Mouse (Mus musculus) intestine, embryonic 15.5 days (tissue): ENCODE results near the gene Gm28047. TPM values are rescaled to one million over a fixed set of nuclear protein-coding genes. Genes with fewer than 3 reads are reported as not detected.
"Not testable (repeated sequence)": the region's sequence is repeated elsewhere in the genome, so short reads cannot be mapped to it uniquely, and the experiment has no call there.

Source experiments
- ATAC-seq: fragments of 200-750 bp; cut with Nextera tagmentation; 2 replicates; pipeline ENCODE4 v1.8.0; 2017; ENCODE audit warnings: moderate TSS enrichment, moderate library complexity
- H3K27ac ChIP-seq: fragments of 300-500 bp; sonication (generic); 2 replicates; pipeline ENCODE4 v1.5.1; 2015; ENCODE audit warnings: mild to moderate bottlenecking, inconsistent platforms
- H3K27me3 ChIP-seq: fragments of 300-500 bp; sonication (generic); replicated peaks from 2 replicates; pipeline ENCODE4 v1.6.1; 2015; ENCODE audit warnings: inconsistent platforms
- H3K36me3 ChIP-seq: fragments of 300-500 bp; sonication (generic); 2 replicates; pipeline ENCODE4 v1.6.1; 2015; ENCODE audit warnings: inconsistent platforms
- H3K4me1 ChIP-seq: fragments of 300-500 bp; sonication (generic); replicated peaks from 2 replicates; pipeline ENCODE4 v1.6.1; 2015; ENCODE audit warnings: inconsistent platforms
- H3K4me2 ChIP-seq: fragments of 300-500 bp; sonication (generic); replicated peaks from 2 replicates; pipeline ENCODE4 v1.6.1; 2015; ENCODE audit warnings: mild to moderate bottlenecking, inconsistent platforms
- H3K4me3 ChIP-seq: fragments of 300-500 bp; sonication (generic); replicated peaks from 2 replicates; pipeline ENCODE4 v1.5.1; 2015; ENCODE audit warnings: inconsistent platforms
- H3K9ac ChIP-seq: fragments of 300-500 bp; sonication (generic); 2 replicates; pipeline ENCODE4 v1.6.1; 2015; ENCODE audit warnings: inconsistent platforms
- H3K9me3 ChIP-seq: fragments of 300-500 bp; sonication (generic); 2 replicates; pipeline ENCODE4 v1.6.1; 2016; ENCODE audit warnings: inconsistent platforms
- WGBS: fragments of 180-500 bp; shearing (Covaris S2); methylation state at CpG from one replicate; pipeline ENCODE4 v1.1.7; 2015; 5-methylcytosine and 5-hydroxymethylcytosine counted together
- polyA plus RNA-seq: library from polyadenylated mRNA; unstranded; fragments of >200 nt; fragmentation: Nextera tagmentation; extraction: Ambion mirVana; gene quantifications from 2 replicates; pipeline ENCODE4 v1.2.1, GENCODE M21; 2015

The Gm28047 gene
- polyA plus RNA-seq, 1 experiment from 2014 or later: not detected

GRCm38 (mm10) chr15:102656658-102657057 is 31.8 kb upstream of the Gm28047 start:
- 0 out of 2 replicates have a peak overlapping the region, but pooled peaks have one; percentile 2 for H3K4me2 ChIP-seq
- WGBS: 2% methylated on average over 4 of the region's 4 CpGs
- no peaks in the 10 kb centered on the region for H3K9me3 ChIP-seq
- peak overlapping the region; percentile 93 for H3K27ac ChIP-seq
- no peak overlapping the region for H3K4me3 ChIP-seq
- H3K9ac ChIP-seq: no peak overlapping the region
- ATAC-seq: peak; percentile 87
- H3K27me3 ChIP-seq: no peaks in the 10 kb centered on the region
- H3K4me1 ChIP-seq: peaks cover 23% of the 10 kb centered on the region
- no peaks in the 10 kb centered on the region for H3K36me3 ChIP-seq

GRCm38 (mm10) chr15:102651928-102652660 is 27.2 kb upstream of the Gm28047 start:
- not testable (repeated sequence) for H3K27me3 ChIP-seq, H3K36me3 ChIP-seq, ATAC-seq, H3K4me2 ChIP-seq, H3K27ac ChIP-seq, H3K9ac ChIP-seq, H3K4me3 ChIP-seq, H3K9me3 ChIP-seq
- peaks cover 11% of the 10 kb centered on the region for H3K4me1 ChIP-seq
- 84% methylated on average over 9 of the region's 9 CpGs for WGBS

GRCm38 (mm10) chr15:102651107-102651506 is 26.2 kb upstream of the Gm28047 start:
- 84% methylated on average over 3 of the region's 3 CpGs for whole genome bisulfite sequencing
- Histone ChIP-seq H3K27me3 (no peaks in the 10 kb centered on the region), H3K27ac (no peak overlapping the region), H3K36me3 (no peaks in the 10 kb centered on the region), H3K9ac (no peak overlapping the region), H3K9me3 (no peaks in the 10 kb centered on the region), H3K4me1 (peaks cover 3% of the 10 kb centered on the region; the same call in 1 of the 2 replicates), H3K4me3 (no peak overlapping the region), H3K4me2 (no peak overlapping the region)
- no peak for ATAC-seq

- H3K27me3 ChIP-seq: no peaks in the 10 kb centered on the region
- no peak overlapping the region for H3K9ac ChIP-seq
- H3K9me3 ChIP-seq: no peaks in the 10 kb centered on the region
- no peak for ATAC-seq
- 71% methylated on average over 3 of the region's 3 CpGs for WGBS
- no peaks in the 10 kb centered on the region for H3K36me3 ChIP-seq
- no peaks in the 10 kb centered on the region for H3K4me1 ChIP-seq
- no peak overlapping the region for H3K27ac ChIP-seq
- H3K4me2 ChIP-seq: no peak overlapping the region
- no peak overlapping the region for H3K4me3 ChIP-seq
Measured at GRCm38 (mm10) chr15:102635817-102636216, 10.9 kb upstream of the Gm28047 start.

- Histone ChIP-seq H3K4me1 (no peaks in the 10 kb centered on the region), H3K27ac (no peak overlapping the region), H3K36me3 (no peaks in the 10 kb centered on the region), H3K9me3 (no peaks in the 10 kb centered on the region), H3K9ac (no peak overlapping the region), H3K4me3 (no peak overlapping the region), H3K4me2 (no peak overlapping the region), H3K27me3 (no peaks in the 10 kb centered on the region)
- WGBS: 93% methylated on average over 8 of the region's 8 CpGs
- ATAC-seq: no peak
Measured at GRCm38 (mm10) chr15:102634684-102635083, 9.8 kb upstream of the Gm28047 start.

- under 1% methylated on average over 18 of the region's 18 CpGs for WGBS
- ATAC-seq: no peak; the same call in 1 of the 2 replicates
Measured at GRCm38 (mm10) chr15:102625687-102626055, 804 bp upstream of the Gm28047 start.

GRCm38 (mm10) chr15:102624291-102624969 is 437 bp downstream of the Gm28047 start:
- Histone ChIP-seq H3K27me3 (no peaks in the 10 kb centered on the region), H3K9ac (peak overlapping the region; percentile 88), H3K27ac (peak overlapping the region; percentile 100), H3K4me1 (peaks cover 4% of the 10 kb centered on the region), H3K36me3 (no peaks in the 10 kb centered on the region), H3K4me2 (peak overlapping the region; percentile 88), H3K9me3 (no peaks in the 10 kb centered on the region), H3K4me3 (peak overlapping the region; percentile 66)
- ATAC-seq: peak; percentile 0; the same call in 1 of the 2 replicates
- WGBS: 3% methylated on average over 17 of the region's 17 CpGs

More at GRCm38 (mm10) chr15:102625687-102626055, 804 bp upstream of the Gm28047 start:
- Histone ChIP-seq H3K4me2 (peak overlapping the region; percentile 88), H3K9me3 (no peaks in the 10 kb centered on the region), H3K27ac (peak overlapping the region; percentile 100), H3K36me3 (no peaks in the 10 kb centered on the region), H3K4me1 (peaks cover 4% of the 10 kb centered on the region), H3K4me3 (peak overlapping the region; percentile 66), H3K27me3 (no peaks in the 10 kb centered on the region), H3K9ac (peak overlapping the region; percentile 88)

- no peak for ATAC-seq
- Histone ChIP-seq H3K36me3 (no peaks in the 10 kb centered on the region), H3K9ac (no peak overlapping the region), H3K4me1 (peaks cover 4% of the 10 kb centered on the region), H3K9me3 (no peaks in the 10 kb centered on the region), H3K27me3 (no peaks in the 10 kb centered on the region), H3K27ac (no peak overlapping the region), H3K4me3 (no peak overlapping the region), H3K4me2 (no peak overlapping the region)
- WGBS: 81% methylated on average over 3 of the region's 3 CpGs
Measured at GRCm38 (mm10) chr15:102623121-102623520, 1.7 kb downstream of the Gm28047 start.

GRCm38 (mm10) chr15:102622536-102622935 is 2.3 kb downstream of the Gm28047 start:
- no peak overlapping the region for H3K4me2 ChIP-seq
- ATAC-seq: no peak

GRCm38 (mm10) chr15:102620765-102621164 is 4.1 kb downstream of the Gm28047 start:
- no peak overlapping the region for H3K9ac ChIP-seq
- peaks cover 4% of the 10 kb centered on the region for H3K4me1 ChIP-seq
- 87% methylated on average over 1 of the region's 1 CpGs for WGBS
- H3K4me2 ChIP-seq: no peak overlapping the region
- no peak overlapping the region for H3K27ac ChIP-seq
- H3K27me3 ChIP-seq: no peaks in the 10 kb centered on the region
- H3K9me3 ChIP-seq: no peaks in the 10 kb centered on the region
- H3K4me3 ChIP-seq: no peak overlapping the region
- H3K36me3 ChIP-seq: no peaks in the 10 kb centered on the region
- ATAC-seq: no peak

More at GRCm38 (mm10) chr15:102622536-102622935, 2.3 kb downstream of the Gm28047 start:
- no peaks in the 10 kb centered on the region for H3K9me3 ChIP-seq
- peaks cover 4% of the 10 kb centered on the region for H3K4me1 ChIP-seq
- no peak overlapping the region for H3K27ac ChIP-seq
- H3K4me3 ChIP-seq: no peak overlapping the region
- H3K36me3 ChIP-seq: no peaks in the 10 kb centered on the region
- H3K27me3 ChIP-seq: no peaks in the 10 kb centered on the region
- no peak overlapping the region for H3K9ac ChIP-seq

GRCm38 (mm10) chr15:102619486-102619885 is 5.4 kb downstream of the Gm28047 start:
- WGBS: 94% methylated on average over 5 of the region's 5 CpGs
- Histone ChIP-seq H3K9ac (no peak overlapping the region), H3K4me2 (no peak overlapping the region)

GRCm38 (mm10) chr15:102617654-102618053 is 7.2 kb downstream of the Gm28047 start:
- no peak for ATAC-seq

More at GRCm38 (mm10) chr15:102619486-102619885, 5.4 kb downstream of the Gm28047 start:
- Histone ChIP-seq H3K9me3 (no peaks in the 10 kb centered on the region), H3K27ac (no peak overlapping the region), H3K4me1 (peaks cover 4% of the 10 kb centered on the region), H3K4me3 (no peak overlapping the region), H3K27me3 (no peaks in the 10 kb centered on the region), H3K36me3 (no peaks in the 10 kb centered on the region)
- no peak for ATAC-seq

More at GRCm38 (mm10) chr15:102617654-102618053, 7.2 kb downstream of the Gm28047 start:
- no peak overlapping the region for H3K27ac ChIP-seq
- H3K4me1 ChIP-seq: 0 out of 2 replicates have a peak, but pooled peaks cover 2% of the 10 kb centered on the region
- H3K27me3 ChIP-seq: no peaks in the 10 kb centered on the region
- no peaks in the 10 kb centered on the region for H3K9me3 ChIP-seq
- H3K36me3 ChIP-seq: no peaks in the 10 kb centered on the region
- no peak overlapping the region for H3K4me3 ChIP-seq
- 96% methylated on average over 1 of the region's 1 CpGs for WGBS
- H3K9ac ChIP-seq: no peak overlapping the region
- H3K4me2 ChIP-seq: no peak overlapping the region
